11 mouse cellular contexts compared by ENCODE assay signal in the genomic region with DNA sequence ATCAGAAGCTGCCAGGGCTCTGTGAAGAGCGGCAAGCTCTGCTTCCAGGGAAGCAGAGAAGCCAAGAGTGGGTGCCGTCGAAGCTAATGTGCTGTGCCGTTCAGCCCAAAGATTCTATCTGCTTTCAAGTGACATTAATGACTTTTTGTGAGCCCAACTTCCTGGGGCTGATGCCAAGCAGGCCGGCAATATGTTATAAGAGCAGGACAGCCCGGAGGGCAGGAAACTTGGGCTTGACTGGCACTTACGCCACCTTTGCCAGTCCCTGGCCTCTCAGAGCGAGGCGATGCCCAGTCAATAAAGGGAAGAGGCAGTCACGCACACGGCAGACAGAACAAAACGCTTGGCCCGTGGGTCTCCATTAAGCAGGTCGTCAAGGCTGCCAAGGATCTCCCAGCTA. TPM values are rescaled to one million over a fixed set of nuclear protein-coding genes. Genes with fewer than 3 reads are reported as not detected.
DNase-seq lines count a peak whose midpoint lies in the region; ATAC-seq and TF ChIP-seq lines count a peak whose summit lies in the region.
"Had no signal": no experiment of that assay in that cellular context is flagged by ENCODE, and none has a peak within 500 bp of the region (broad histone marks: within the 10 kb centered on the region; RNA-seq: fewer than 3 reads in every experiment).

No protein-coding gene starts in this region.

- H3K36me3 ChIP-seq in heart, embryonic 13.5 days: no peaks in the 10 kb centered on the region
- H3K36me3 ChIP-seq in kidney, embryonic 15.5 days: no peaks in the 10 kb centered on the region
- no peaks in the 10 kb centered on the region for H3K36me3 ChIP-seq in lung, embryonic 16.5 days (ENCODE audit: control insufficient read depth, insufficient read depth, low read length)
- no peaks in the 10 kb centered on the region for H3K36me3 ChIP-seq in thymus, adult 2 months (ENCODE audit: control insufficient read depth, insufficient read depth, low read length)
- H3K36me3 ChIP-seq: hindbrain, embryonic 15.5 days; midbrain, embryonic 12.5 days had no signal

- H3K27ac ChIP-seq in heart, embryonic 13.5 days (replicated peaks): peak overlapping the region; percentile 67
- peak overlapping the region; percentile 49; the same call in 1 of the 2 replicates for H3K27ac ChIP-seq in kidney, embryonic 15.5 days
- peak overlapping the region; percentile 83 for H3K27ac ChIP-seq in lung, embryonic 16.5 days (ENCODE audit: low read length)
- H3K27ac ChIP-seq in thymus, adult 2 months (ENCODE audit: control insufficient read depth, insufficient read depth, low read length): no peak overlapping the region
- H3K27ac ChIP-seq: hindbrain, embryonic 15.5 days; midbrain, embryonic 12.5 days had no signal

- ATAC-seq in heart, embryonic 13.5 days (ENCODE audit: extremely low read depth, insufficient number of reproducible peaks, low FRiP score, low TSS enrichment): no peak
- ATAC-seq in kidney, embryonic 15.5 days (replicated peaks; ENCODE audit: low FRiP score): no peak
- 0 out of 2 replicates have a peak, but pooled peaks have one; percentile 2 for ATAC-seq in lung, embryonic 16.5 days (ENCODE audit: low read depth)

- no peak overlapping the region for H3K4me2 ChIP-seq in heart, embryonic 13.5 days
- H3K4me2 ChIP-seq in kidney, embryonic 15.5 days: no peak overlapping the region
- H3K4me2 ChIP-seq in lung, embryonic 16.5 days (ENCODE audit: low read depth, low read length): no peak overlapping the region
- H3K4me2 ChIP-seq: hindbrain, embryonic 15.5 days; midbrain, embryonic 12.5 days had no signal

- H3K9me3 ChIP-seq in heart, embryonic 13.5 days: no peaks in the 10 kb centered on the region
- H3K9me3 ChIP-seq in kidney, embryonic 15.5 days (replicated peaks): no peaks in the 10 kb centered on the region
- no peaks in the 10 kb centered on the region for H3K9me3 ChIP-seq in lung, embryonic 16.5 days (ENCODE audit: control insufficient read depth, low read length)
- H3K9me3 ChIP-seq: hindbrain, embryonic 15.5 days; midbrain, embryonic 12.5 days had no signal

- peak overlapping the region; percentile 54; the same call in 1 of the 2 replicates for H3K9ac ChIP-seq in heart, embryonic 13.5 days
- H3K9ac ChIP-seq in kidney, embryonic 15.5 days: no peak overlapping the region
- H3K9ac ChIP-seq in lung, embryonic 16.5 days (ENCODE audit: low read length): no peak overlapping the region
- H3K9ac ChIP-seq: hindbrain, embryonic 15.5 days; midbrain, embryonic 12.5 days had no signal

- H3K4me1 ChIP-seq in heart, embryonic 13.5 days: peaks cover 77% of the 10 kb centered on the region
- H3K4me1 ChIP-seq in kidney, embryonic 15.5 days: peaks cover 69% of the 10 kb centered on the region
- peaks cover 43% of the 10 kb centered on the region for H3K4me1 ChIP-seq in lung, embryonic 16.5 days (replicated peaks; ENCODE audit: control insufficient read depth, insufficient read depth, low read length)
- H3K4me1 ChIP-seq in thymus, adult 2 months (replicated peaks; ENCODE audit: control insufficient read depth, insufficient read depth, low read length): peaks cover 11% of the 10 kb centered on the region

- 56% methylated on average over 14 of the region's 14 CpGs for WGBS in heart, embryonic 13.5 days
- 32% methylated on average over 14 of the region's 14 CpGs for WGBS in kidney, embryonic 15.5 days
- WGBS in lung, embryonic 16.5 days: 25% methylated on average over 14 of the region's 14 CpGs
- WGBS in thymus, adult 2 months: 73% methylated on average over 14 of the region's 14 CpGs

- no peak for DNase-seq in heart, postnatal 4 days
- peak; percentile 70 for DNase-seq in adrenal gland, postnatal 10 days
- DNase-seq in spleen, adult 12 weeks (ENCODE audit: low spot score): no peak
- DNase-seq in thymus, adult 2 months: no peak
- no peak for DNase-seq in embryo, embryonic 9.5 days (ENCODE audit: extremely low spot score)
- DNase-seq: cerebellum, adult 9-10 months had no signal

- no peak for TF ChIP-seq CTCF in thymus, adult 2 months (IDR thresholded peaks at IDR 0.05; ENCODE audit: borderline replicate concordance, control insufficient read depth, extremely low read depth, insufficient read depth, low read length, poor library complexity)

- no peaks in the 10 kb centered on the region; the same call in 1 of the 2 replicates for H3K27me3 ChIP-seq in heart, embryonic 13.5 days (replicated peaks)
- H3K27me3 ChIP-seq in kidney, embryonic 15.5 days: peaks cover 2% of the 10 kb centered on the region; the same call in 1 of the 2 replicates
- H3K27me3 ChIP-seq in lung, embryonic 16.5 days (ENCODE audit: control insufficient read depth, insufficient read depth, low read depth, low read length): no peaks in the 10 kb centered on the region
- no peaks in the 10 kb centered on the region for H3K27me3 ChIP-seq in thymus, adult 2 months (ENCODE audit: control insufficient read depth, insufficient read depth, low read length)
- H3K27me3 ChIP-seq: hindbrain, embryonic 15.5 days had no signal

- H3K4me3 ChIP-seq in heart, embryonic 13.5 days: no peak overlapping the region
- H3K4me3 ChIP-seq in kidney, embryonic 15.5 days (replicated peaks): no peak overlapping the region
- no peak overlapping the region for H3K4me3 ChIP-seq in lung, embryonic 16.5 days (ENCODE audit: low read length)
- H3K4me3 ChIP-seq in thymus, adult 2 months (ENCODE audit: control insufficient read depth, insufficient read depth, low read length): no peak overlapping the region
- H3K4me3 ChIP-seq: hindbrain, embryonic 15.5 days; midbrain, embryonic 12.5 days had no signal

- no peak for TF ChIP-seq POLR2A in thymus, adult 2 months (IDR thresholded peaks at IDR 0.05; ENCODE audit: control insufficient read depth, extremely low read depth, insufficient read depth, low read length, poor library complexity)

RNA-seq across cellular contexts. Expression of a gene that starts 25.9 kb away (rescaled TPM):
- polyA plus RNA-seq in heart, embryonic 13.5 days (2015; fragmentation: Nextera tagmentation; extraction: Ambion mirVana): 4.4 and 4.8 TPM in 2 replicates
- total RNA-seq in heart, postnatal 4 days (2021): 1 to 10 TPM; 1.0 to 1.2 TPM
- under 1 TPM; 0.33 TPM for total RNA-seq in adrenal gland, postnatal 10 days (2021)
- 2.0 and 3.4 TPM in 2 replicates for polyA plus RNA-seq in kidney, embryonic 15.5 days (2015; fragmentation: Nextera tagmentation; extraction: Ambion mirVana)
- 3.8 and 4.7 TPM in 2 replicates for polyA plus RNA-seq in lung, embryonic 16.5 days (2015; fragmentation: Nextera tagmentation; extraction: Ambion mirVana)
- 0.47 and 0.80 TPM in 2 replicates for polyA plus RNA-seq in thymus, adult 2 months (2012; rRNA removed)

RNA-seq across cellular contexts. Expression of a gene that starts 52.7 kb away (rescaled TPM):
- 3.0 and 3.2 TPM in 2 replicates for polyA plus RNA-seq in heart, embryonic 13.5 days (2015; fragmentation: Nextera tagmentation; extraction: Ambion mirVana)
- total RNA-seq in heart, postnatal 4 days (2021): 10 to 100 TPM; 19.3 to 19.6 TPM
- total RNA-seq in adrenal gland, postnatal 10 days (2021): 10 to 100 TPM; 13.8 to 15.4 TPM
- polyA plus RNA-seq in kidney, embryonic 15.5 days (2015; fragmentation: Nextera tagmentation; extraction: Ambion mirVana): 4.9 and 6.2 TPM in 2 replicates
- polyA plus RNA-seq in lung, embryonic 16.5 days (2015; fragmentation: Nextera tagmentation; extraction: Ambion mirVana): 4.8 and 6.0 TPM in 2 replicates
- polyA plus RNA-seq in thymus, adult 2 months (2012; rRNA removed): 38.7 and 41.4 TPM in 2 replicates

RNA-seq across cellular contexts. Expression of a gene that starts 53.0 kb away (rescaled TPM):
- polyA plus RNA-seq in heart, embryonic 13.5 days (2015; fragmentation: Nextera tagmentation; extraction: Ambion mirVana): 0.11 and 0.32 TPM in 2 replicates
- total RNA-seq in heart, postnatal 4 days (2021): not detected
- total RNA-seq in adrenal gland, postnatal 10 days (2021): under 1 TPM; 0.12 to 0.85 TPM
- 0.60 and 0.65 TPM in 2 replicates for polyA plus RNA-seq in kidney, embryonic 15.5 days (2015; fragmentation: Nextera tagmentation; extraction: Ambion mirVana)
- polyA plus RNA-seq in lung, embryonic 16.5 days (2015; fragmentation: Nextera tagmentation; extraction: Ambion mirVana): 0.77 and 1.4 TPM in 2 replicates
- 0.18 and 0.35 TPM in 2 replicates for polyA plus RNA-seq in thymus, adult 2 months (2012; rRNA removed)
